Mouse (Mus musculus): ENCODE results near the gene Rps12-ps3. TPM values are rescaled to one million over a fixed set of nuclear protein-coding genes. Genes with fewer than 3 reads are reported as not detected.
A peak's percentile ranks its signal among the peaks of the same experiment; 100 is the strongest.

The Rps12-ps3 gene
- 623 and 738 TPM in 2 replicates for total RNA-seq (2017)

GRCm38 (mm10) chr19:59321990-59322389 lies at the start of gene Rps12-ps3:
Gene Rps12-ps3 (plus strand): TSS chr19:59322290.
- ATAC-seq (replicated peaks in 1 of 2; ENCODE audit: insufficient read depth in 1 of 2, low FRiP score in 2 of 2, low TSS enrichment in 1 of 2, low read depth in 1 of 2, poor library complexity in 2 of 2, severe bottlenecking in 2 of 2): no peak

GRCm38 (mm10) chr19:59273190-59273589 lies 48.9 kb upstream of the Rps12-ps3 start:
- no peak for ATAC-seq (replicated peaks in 1 of 2; ENCODE audit: insufficient read depth in 1 of 2, low FRiP score in 2 of 2, low TSS enrichment in 1 of 2, low read depth in 1 of 2, poor library complexity in 2 of 2, severe bottlenecking in 2 of 2)

- no peak for ATAC-seq (replicated peaks in 1 of 2; ENCODE audit: insufficient read depth in 1 of 2, low FRiP score in 2 of 2, low TSS enrichment in 1 of 2, low read depth in 1 of 2, poor library complexity in 2 of 2, severe bottlenecking in 2 of 2)
Measured at GRCm38 (mm10) chr19:59276354-59276753, 45.7 kb upstream of the Rps12-ps3 start.

- no peak for ATAC-seq (replicated peaks in 1 of 2; ENCODE audit: insufficient read depth in 1 of 2, low FRiP score in 2 of 2, low TSS enrichment in 1 of 2, low read depth in 1 of 2, poor library complexity in 2 of 2, severe bottlenecking in 2 of 2)
Measured at GRCm38 (mm10) chr19:59280841-59281240, 41.2 kb upstream of the Rps12-ps3 start.

GRCm38 (mm10) chr19:59282001-59282400 lies 40.1 kb upstream of the Rps12-ps3 start:
- no peak for ATAC-seq (replicated peaks in 1 of 2; ENCODE audit: insufficient read depth in 1 of 2, low FRiP score in 2 of 2, low TSS enrichment in 1 of 2, low read depth in 1 of 2, poor library complexity in 2 of 2, severe bottlenecking in 2 of 2)

GRCm38 (mm10) chr19:59289042-59289441 lies 33.0 kb upstream of the Rps12-ps3 start:
- ATAC-seq (replicated peaks in 1 of 2; ENCODE audit: insufficient read depth in 1 of 2, low FRiP score in 2 of 2, low TSS enrichment in 1 of 2, low read depth in 1 of 2, poor library complexity in 2 of 2, severe bottlenecking in 2 of 2): no peak

GRCm38 (mm10) chr19:59289811-59290210 lies 32.3 kb upstream of the Rps12-ps3 start:
- ATAC-seq (replicated peaks in 1 of 2; ENCODE audit: insufficient read depth in 1 of 2, low FRiP score in 2 of 2, low TSS enrichment in 1 of 2, low read depth in 1 of 2, poor library complexity in 2 of 2, severe bottlenecking in 2 of 2): no peak

GRCm38 (mm10) chr19:59292183-59292839 lies 29.8 kb upstream of the Rps12-ps3 start:
- no peak for ATAC-seq (replicated peaks in 1 of 2; ENCODE audit: insufficient read depth in 1 of 2, low FRiP score in 2 of 2, low TSS enrichment in 1 of 2, low read depth in 1 of 2, poor library complexity in 2 of 2, severe bottlenecking in 2 of 2)

GRCm38 (mm10) chr19:59315308-59315707 lies 6.8 kb upstream of the Rps12-ps3 start:
- no peak for ATAC-seq (replicated peaks in 1 of 2; ENCODE audit: insufficient read depth in 1 of 2, low FRiP score in 2 of 2, low TSS enrichment in 1 of 2, low read depth in 1 of 2, poor library complexity in 2 of 2, severe bottlenecking in 2 of 2)

- ATAC-seq (replicated peaks in 1 of 2; ENCODE audit: insufficient read depth in 1 of 2, low FRiP score in 2 of 2, low TSS enrichment in 1 of 2, low read depth in 1 of 2, poor library complexity in 2 of 2, severe bottlenecking in 2 of 2): peak; percentile 49 to 60; a peak in 2 of 4 replicates
Measured at GRCm38 (mm10) chr19:59316571-59316970, 5.5 kb upstream of the Rps12-ps3 start.

GRCm38 (mm10) chr19:59330816-59331225 lies 8.7 kb downstream of the Rps12-ps3 start:
- ATAC-seq (replicated peaks in 1 of 2; ENCODE audit: insufficient read depth in 1 of 2, low FRiP score in 2 of 2, low TSS enrichment in 1 of 2, low read depth in 1 of 2, poor library complexity in 2 of 2, severe bottlenecking in 2 of 2): no peak; a peak in 1 of 4 replicates

GRCm38 (mm10) chr19:59336655-59337054 lies 14.6 kb downstream of the Rps12-ps3 start:
- no peak for ATAC-seq (replicated peaks in 1 of 2; ENCODE audit: insufficient read depth in 1 of 2, low FRiP score in 2 of 2, low TSS enrichment in 1 of 2, low read depth in 1 of 2, poor library complexity in 2 of 2, severe bottlenecking in 2 of 2)

GRCm38 (mm10) chr19:59337872-59338681 lies 16.0 kb downstream of the Rps12-ps3 start:
- no peak for ATAC-seq (replicated peaks in 1 of 2; ENCODE audit: insufficient read depth in 1 of 2, low FRiP score in 2 of 2, low TSS enrichment in 1 of 2, low read depth in 1 of 2, poor library complexity in 2 of 2, severe bottlenecking in 2 of 2)

GRCm38 (mm10) chr19:59339908-59340307 lies 17.8 kb downstream of the Rps12-ps3 start:
- no peak for ATAC-seq (replicated peaks in 1 of 2; ENCODE audit: insufficient read depth in 1 of 2, low FRiP score in 2 of 2, low TSS enrichment in 1 of 2, low read depth in 1 of 2, poor library complexity in 2 of 2, severe bottlenecking in 2 of 2)

GRCm38 (mm10) chr19:59342964-59343363 lies 20.9 kb downstream of the Rps12-ps3 start:
- ATAC-seq (replicated peaks in 1 of 2; ENCODE audit: insufficient read depth in 1 of 2, low FRiP score in 2 of 2, low TSS enrichment in 1 of 2, low read depth in 1 of 2, poor library complexity in 2 of 2, severe bottlenecking in 2 of 2): no peak

- peak; percentile 55 to 57; a peak in 3 of 4 replicates for ATAC-seq (replicated peaks in 1 of 2; ENCODE audit: insufficient read depth in 1 of 2, low FRiP score in 2 of 2, low TSS enrichment in 1 of 2, low read depth in 1 of 2, poor library complexity in 2 of 2, severe bottlenecking in 2 of 2)
Measured at GRCm38 (mm10) chr19:59344304-59344711, 22.2 kb downstream of the Rps12-ps3 start.

GRCm38 (mm10) chr19:59345081-59345657 lies 23.1 kb downstream of the Rps12-ps3 start:
- ATAC-seq (replicated peaks in 1 of 2; ENCODE audit: insufficient read depth in 1 of 2, low FRiP score in 2 of 2, low TSS enrichment in 1 of 2, low read depth in 1 of 2, poor library complexity in 2 of 2, severe bottlenecking in 2 of 2): peak; percentile 34 to 72; a peak in 3 of 4 replicates

GRCm38 (mm10) chr19:59345658-59346283 lies 23.7 kb downstream of the Rps12-ps3 start, which contains the start of gene Pdzd8:
Gene Pdzd8 (minus strand): TSS chr19:59345780.
- peak; percentile 13 to 18; a peak in 2 of 4 replicates for ATAC-seq (replicated peaks in 1 of 2; ENCODE audit: insufficient read depth in 1 of 2, low FRiP score in 2 of 2, low TSS enrichment in 1 of 2, low read depth in 1 of 2, poor library complexity in 2 of 2, severe bottlenecking in 2 of 2)
